Mouse (Mus musculus) ovary, adult 18-20 months (tissue): ENCODE data around the gene Foxl2.

Experiments
- DNase-seq: peaks from one replicate; pipeline ENCODE4 v3.0.0; 2022; ENCODE audit warnings: low spot score, mixed read lengths

Foxl2 gene

GRCm38 (mm10) chr9:98962478-98963142 is 7.5 kb downstream of the Foxl2 start:
- DNase-seq, result no peak

GRCm38 (mm10) chr9:98963661-98964060 is 8.6 kb downstream of the Foxl2 start:
- no peak for DNase-seq

DNA sequence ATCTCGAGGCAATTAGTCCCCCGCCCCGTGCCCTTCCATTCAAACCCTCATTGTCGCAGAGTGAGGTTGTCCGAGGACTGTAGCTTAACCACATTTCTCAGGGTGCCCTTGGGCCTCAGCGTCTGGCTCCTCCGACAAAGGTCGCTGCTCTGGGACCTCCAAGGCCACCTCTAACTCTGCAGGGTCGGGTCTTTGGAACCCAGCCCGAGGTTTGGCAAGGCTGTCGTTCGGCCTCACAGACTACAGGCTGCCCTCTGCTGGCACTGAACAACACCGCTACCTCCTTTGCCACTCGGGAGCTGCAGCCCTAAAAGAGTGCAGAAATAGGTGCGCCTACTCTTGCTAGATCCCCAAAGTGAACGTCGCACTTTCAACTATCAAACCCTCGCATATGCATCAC is 10.0 kb downstream of the Foxl2 start:
- peak; percentile 88 for DNase-seq

GRCm38 (mm10) chr9:98973101-98973521 is 18.0 kb downstream of the Foxl2 start:
- no peak for DNase-seq

DNA sequence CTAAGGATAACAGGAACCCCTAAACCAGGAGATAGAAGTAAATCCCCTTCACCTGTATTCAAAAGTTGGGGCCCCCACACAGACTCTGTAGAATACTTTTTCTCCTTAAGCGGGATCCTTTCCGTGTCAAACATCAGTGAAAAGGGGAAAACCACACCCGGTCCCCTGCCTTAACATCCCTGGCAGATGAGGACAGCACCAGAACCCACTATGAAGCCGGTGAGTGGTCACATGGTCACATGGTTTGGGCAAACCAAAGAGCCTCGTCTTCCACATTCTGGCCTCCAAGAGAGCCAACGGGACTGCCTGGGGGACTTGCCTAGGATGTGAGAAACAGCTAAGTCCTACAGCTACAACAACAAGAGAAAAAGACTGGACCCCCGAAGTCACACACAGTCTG is 18.5 kb downstream of the Foxl2 start:
- no peak for DNase-seq

- DNase-seq, result no peak
These were observed 19.8 kb downstream of the Foxl2 start for GRCm38 (mm10) chr9:98974898-98975297.

GRCm38 (mm10) chr9:98976081-98976480 is 21.0 kb downstream of the Foxl2 start:
- no peak for DNase-seq

- no peak for DNase-seq
These were observed 21.4 kb downstream of the Foxl2 start for GRCm38 (mm10) chr9:98976520-98976919.

DNA sequence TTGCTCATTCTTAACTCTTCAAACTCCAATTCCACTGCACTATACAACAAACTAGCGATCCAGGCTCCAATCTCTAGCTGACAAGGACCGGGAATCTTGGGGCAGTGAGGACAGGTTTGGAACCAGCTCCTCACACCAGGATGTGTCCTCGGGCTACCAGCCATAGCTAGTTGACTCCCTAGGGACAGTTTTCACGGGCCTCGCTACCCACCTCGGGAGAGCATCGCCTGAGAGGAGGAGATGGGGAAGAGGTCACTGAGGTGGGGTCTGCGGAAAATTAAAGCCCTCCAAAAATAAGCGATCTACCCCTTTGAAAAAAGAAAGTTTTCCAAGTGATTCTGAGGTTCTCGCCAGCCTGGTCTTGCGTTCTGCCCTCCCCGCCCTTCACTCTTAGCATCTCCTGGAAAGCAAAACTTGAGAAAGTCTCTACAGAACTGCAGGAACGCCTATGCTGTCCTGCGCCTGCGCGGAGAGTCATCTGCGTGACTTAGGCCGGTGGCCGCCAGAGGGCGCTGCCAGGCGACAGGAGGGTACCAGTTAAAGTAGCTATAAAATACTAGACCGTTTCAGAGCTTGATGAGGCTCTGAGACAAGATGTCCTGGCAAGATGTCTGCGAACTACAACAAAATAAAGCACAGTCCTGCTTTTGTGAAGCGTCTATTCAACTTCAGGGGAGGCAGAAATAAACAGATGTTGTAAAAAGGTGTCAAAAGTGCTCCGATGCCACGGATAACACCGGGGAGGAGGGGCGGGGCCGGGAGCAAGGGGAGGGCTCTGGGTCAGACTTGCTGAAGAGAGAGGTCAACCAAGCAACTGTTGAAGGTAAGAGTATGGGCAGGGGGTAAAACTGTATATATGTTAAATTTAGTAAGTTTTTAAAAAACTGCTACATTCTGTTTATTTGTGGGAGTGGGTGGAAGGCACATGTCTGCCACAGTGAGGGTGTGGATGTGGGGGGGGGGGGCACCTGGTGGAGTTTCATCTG is 24.6 kb downstream of the Foxl2 start:
- DNase-seq, result peak; percentile 77

- peak; percentile 99 for DNase-seq
These were observed 30.9 kb downstream of the Foxl2 start, which contains the start of gene Faim for GRCm38 (mm10) chr9:98985800-98986475. Gene Faim (plus strand): TSS chr9:98986373.

GRCm38 (mm10) chr9:98986476-98987096 is 31.5 kb downstream of the Foxl2 start:
- DNase-seq, result no peak

DNA sequence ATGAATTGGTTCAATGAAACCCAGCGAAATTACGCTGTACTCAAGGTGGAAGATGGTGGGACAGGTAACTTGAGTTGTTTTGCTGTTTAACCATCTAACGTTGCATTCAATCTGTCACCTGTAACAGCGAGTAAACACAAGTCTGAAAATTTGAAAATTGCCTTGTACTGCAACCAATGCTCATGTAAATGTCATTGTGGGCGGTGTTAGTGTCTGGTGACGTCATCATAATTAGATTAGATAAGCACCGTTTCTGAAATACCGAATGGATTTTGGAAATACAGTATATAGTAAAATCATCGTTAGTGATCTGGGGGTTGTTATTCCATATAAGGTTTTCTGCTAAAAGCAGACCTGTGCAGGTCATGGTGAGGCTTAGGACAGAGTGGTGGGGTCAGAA is 32.0 kb downstream of the Foxl2 start:
- DNase-seq, result no peak

DNA sequence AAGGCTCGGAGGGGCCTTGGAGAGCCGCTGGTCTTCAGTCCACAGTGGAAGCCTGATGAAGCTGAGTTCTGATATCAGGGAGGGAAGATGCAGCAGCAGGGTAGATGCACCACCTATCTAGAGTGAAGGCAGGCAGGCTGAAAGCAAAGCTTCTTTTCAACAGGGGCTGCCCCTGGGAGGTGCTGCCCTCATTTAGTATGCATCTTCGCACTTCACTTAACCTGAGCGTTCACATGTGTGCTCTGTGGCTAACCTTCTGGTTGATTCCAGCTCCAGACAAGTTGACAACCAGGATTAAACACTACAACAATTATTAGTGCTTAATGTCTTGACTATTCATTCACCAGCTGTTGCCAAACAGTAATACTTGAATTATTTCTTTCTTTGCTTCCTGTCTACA is 39.0 kb downstream of the Foxl2 start:
- no peak for DNase-seq

- DNase-seq, result no peak
These were observed 44.8 kb downstream of the Foxl2 start for GRCm38 (mm10) chr9:98999881-99000339.

GRCm38 (mm10) chr9:99001326-99001725 is 46.2 kb downstream of the Foxl2 start:
- no peak for DNase-seq
